ENCODE assay signal across 7 mouse cellular contexts in the genomic region with DNA sequence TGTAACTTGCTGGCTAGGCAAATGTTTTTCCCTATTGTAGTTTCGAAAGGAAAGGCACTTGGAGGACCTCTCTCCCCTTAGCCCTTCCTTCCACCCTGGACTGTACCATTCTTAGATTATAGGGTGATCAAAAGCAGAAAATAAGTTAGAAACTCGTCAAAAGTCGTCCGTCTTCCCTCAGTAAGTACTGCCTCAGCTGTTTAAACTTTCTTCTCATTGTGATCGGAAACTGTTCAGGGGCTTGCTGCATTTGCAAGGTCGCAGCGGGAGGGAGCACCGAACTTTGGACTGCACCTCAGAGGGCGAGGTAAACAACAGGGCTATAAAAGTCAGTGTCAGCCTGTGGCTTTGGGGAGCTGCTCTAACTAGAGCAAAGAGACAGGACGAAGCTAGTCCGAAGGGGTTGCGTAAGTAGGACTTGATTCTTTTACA. TPM values are rescaled to one million over a fixed set of nuclear protein-coding genes. Genes with fewer than 3 reads are reported as not detected.
A peak's percentile ranks its signal among the peaks of the same experiment; 100 is the strongest.
DNase-seq lines count a peak whose midpoint lies in the region; ATAC-seq and TF ChIP-seq lines count a peak whose summit lies in the region.

No protein-coding gene starts in this region.

- peak overlapping the region; percentile 85 for H3K27ac ChIP-seq in intestine, embryonic 16.5 days (ENCODE audit: low read length)
- peak overlapping the region; percentile 89 for H3K27ac ChIP-seq in limb, embryonic 10.5 days
- no peak overlapping the region for H3K27ac ChIP-seq in midbrain, embryonic 12.5 days (replicated peaks)
- peak overlapping the region; percentile 97 for H3K27ac ChIP-seq in spleen, adult 2 months (ENCODE audit: insufficient read depth, low read length)

- H3K36me3 ChIP-seq in intestine, embryonic 16.5 days (ENCODE audit: control insufficient read depth, insufficient read depth, low read length) = peaks cover 2% of the 10 kb centered on the region; the same call in 1 of the 2 replicates
- H3K36me3 ChIP-seq in limb, embryonic 10.5 days = no peaks in the 10 kb centered on the region
- H3K36me3 ChIP-seq in midbrain, embryonic 12.5 days = no peaks in the 10 kb centered on the region
- peaks cover 2% of the 10 kb centered on the region for H3K36me3 ChIP-seq in spleen, adult 2 months (ENCODE audit: control insufficient read depth, insufficient read depth, low read length)

- under 1% methylated on average over 12 of the region's 12 CpGs for WGBS in intestine, embryonic 16.5 days
- 6% methylated on average over 12 of the region's 12 CpGs for WGBS in limb, embryonic 10.5 days
- 6% methylated on average over 12 of the region's 12 CpGs for WGBS in midbrain, embryonic 12.5 days
- under 1% methylated on average over 12 of the region's 12 CpGs for WGBS in spleen, adult 2 months

- peak; percentile 91 for TF ChIP-seq POLR2A in spleen, adult 2 months (IDR thresholded peaks at IDR 0.05; ENCODE audit: low read depth, low read length)

- peak; percentile 82 for DNase-seq in adrenal gland, postnatal 14 days
- DNase-seq in embryo, embryonic 9.5 days (ENCODE audit: extremely low spot score) = peak; percentile 80
- peak; percentile 86 for DNase-seq in gonadal fat pad, adult 2 months (ENCODE audit: low read depth)
- DNase-seq in limb, embryonic 10.5 days (ENCODE audit: low spot score) = peak; percentile 65
- peak; percentile 56 to 65 for DNase-seq in spleen, adult 2 months (ENCODE audit: low read depth in 1 of 2, low spot score in 2 of 2)

- H3K9ac ChIP-seq in intestine, embryonic 16.5 days (ENCODE audit: low read depth, low read length) = peak overlapping the region; percentile 44
- 0 out of 2 replicates have a peak overlapping the region, but pooled peaks have one; percentile 20 for H3K9ac ChIP-seq in midbrain, embryonic 12.5 days (replicated peaks)

- H3K9me3 ChIP-seq in intestine, embryonic 16.5 days (ENCODE audit: control insufficient read depth, low read length) = no peaks in the 10 kb centered on the region
- H3K9me3 ChIP-seq in limb, embryonic 10.5 days (replicated peaks) = no peaks in the 10 kb centered on the region
- no peaks in the 10 kb centered on the region for H3K9me3 ChIP-seq in midbrain, embryonic 12.5 days

- no peaks in the 10 kb centered on the region for H3K27me3 ChIP-seq in intestine, embryonic 16.5 days (replicated peaks; ENCODE audit: control insufficient read depth, insufficient read depth, low read length)
- no peaks in the 10 kb centered on the region for H3K27me3 ChIP-seq in limb, embryonic 10.5 days (ENCODE audit: low read depth, poor library complexity, severe bottlenecking)
- H3K27me3 ChIP-seq in midbrain, embryonic 12.5 days = no peaks in the 10 kb centered on the region
- H3K27me3 ChIP-seq in spleen, adult 2 months (ENCODE audit: control insufficient read depth, insufficient read depth, low read length) = no peaks in the 10 kb centered on the region

- peak overlapping the region; percentile 54 for H3K4me3 ChIP-seq in intestine, embryonic 16.5 days (ENCODE audit: low read length)
- peak overlapping the region; percentile 46 for H3K4me3 ChIP-seq in limb, embryonic 10.5 days
- H3K4me3 ChIP-seq in midbrain, embryonic 12.5 days = peak overlapping the region; percentile 29
- H3K4me3 ChIP-seq in spleen, adult 2 months (ENCODE audit: extremely low read depth, insufficient read depth, insufficient read length) = peak overlapping the region; percentile 62

- peaks cover 12% of the 10 kb centered on the region for H3K4me1 ChIP-seq in intestine, embryonic 16.5 days (ENCODE audit: control insufficient read depth, insufficient read depth, low read length)
- peaks cover 23% of the 10 kb centered on the region for H3K4me1 ChIP-seq in limb, embryonic 10.5 days
- H3K4me1 ChIP-seq in midbrain, embryonic 12.5 days = peaks cover 8% of the 10 kb centered on the region; the same call in 1 of the 2 replicates
- peaks cover 10% of the 10 kb centered on the region for H3K4me1 ChIP-seq in spleen, adult 2 months (ENCODE audit: control insufficient read depth, insufficient read depth, insufficient read length)

- peak; percentile 96 for ATAC-seq in intestine, embryonic 16.5 days
- peak; percentile 67 for ATAC-seq in midbrain, embryonic 12.5 days (ENCODE audit: low FRiP score, low read depth)

- H3K4me2 ChIP-seq in intestine, embryonic 16.5 days (ENCODE audit: low read depth, low read length) = peak overlapping the region; percentile 35
- peak overlapping the region; percentile 44 for H3K4me2 ChIP-seq in midbrain, embryonic 12.5 days (replicated peaks)

- TF ChIP-seq CTCF in spleen, adult 2 months (IDR thresholded peaks at IDR 0.05; ENCODE audit: extremely low read depth, insufficient read depth, insufficient read length, insufficient replicate concordance) = no peak

RNA-seq across cellular contexts. Expression of a gene that starts 2.3 kb away (rescaled TPM):
- total RNA-seq in adrenal gland, postnatal 14 days (2021) = 434 and 875 TPM in 2 replicates
- 300 and 304 TPM in 2 replicates for polyA plus RNA-seq in gonadal fat pad, adult 2 months (2012; rRNA removed)
- 512 and 640 TPM in 2 replicates for polyA plus RNA-seq in intestine, embryonic 16.5 days (2015; fragmentation: Nextera tagmentation; extraction: Ambion mirVana)
- 26.6 and 32.4 TPM in 2 replicates for polyA plus RNA-seq in limb, embryonic 10.5 days (2016; fragmentation: Nextera tagmentation; extraction: Ambion mirVana)
- polyA plus RNA-seq in midbrain, embryonic 12.5 days (2016; fragmentation: Nextera tagmentation; extraction: Ambion mirVana) = 77.3 and 86.8 TPM in 2 replicates
- 78.9 and 112 TPM in 2 replicates for polyA plus RNA-seq in spleen, adult 2 months (2012; rRNA removed)

RNA-seq across cellular contexts. Expression of a gene that starts 32.7 kb away (rescaled TPM):
- not detected in 2 replicates for total RNA-seq in adrenal gland, postnatal 14 days (2021)
- 0.74 and 2.6 TPM in 2 replicates for polyA plus RNA-seq in gonadal fat pad, adult 2 months (2012; rRNA removed)
- 0.24 and 0.58 TPM in 2 replicates for polyA plus RNA-seq in intestine, embryonic 16.5 days (2015; fragmentation: Nextera tagmentation; extraction: Ambion mirVana)
- polyA plus RNA-seq in limb, embryonic 10.5 days (2016; fragmentation: Nextera tagmentation; extraction: Ambion mirVana) = not detected in 2 replicates
- polyA plus RNA-seq in midbrain, embryonic 12.5 days (2016; fragmentation: Nextera tagmentation; extraction: Ambion mirVana) = 0.22 TPM in 1 of 2 replicates, not detected in the other
- polyA plus RNA-seq in spleen, adult 2 months (2012; rRNA removed) = 0.30 TPM in 1 of 2 replicates, not detected in the other
